Mouse (Mus musculus) hindbrain, embryonic 15.5 days (tissue): ENCODE measurements at regions not wholly inside any gene's neighbourhood (a gene's known extent, or its start where the extent isn't known, plus 50 kb on each side); places are given as distances from the start of the nearest gene placed in this dataset.
"Not testable (repeated sequence)": the region's sequence is repeated elsewhere in the genome, so short reads cannot be mapped to it uniquely, and the experiment has no call there.

Source experiments
- ATAC-seq: fragments of 200-750 bp; cut with Nextera tagmentation; 2 replicates; pipeline ENCODE4 v1.8.0; 2017; ENCODE audit warnings: low read depth, moderate number of reproducible peaks, moderate TSS enrichment; ENCODE audit not compliant: low FRiP score
- H3K27ac ChIP-seq: fragments of 300-500 bp; sonication (generic); replicated peaks from 2 replicates; pipeline ENCODE4 v1.5.1; 2015; ENCODE audit warnings: mild to moderate bottlenecking, inconsistent platforms
- H3K27me3 ChIP-seq: fragments of 300-500 bp; sonication (generic); 2 replicates; pipeline ENCODE4 v1.6.1; 2015; ENCODE audit warnings: control low read depth, inconsistent platforms
- H3K36me3 ChIP-seq: fragments of 300-500 bp; sonication (generic); 2 replicates; pipeline ENCODE4 v1.6.1; 2015; ENCODE audit warnings: control low read depth, inconsistent platforms
- H3K4me1 ChIP-seq: fragments of 300-500 bp; sonication (generic); replicated peaks from 2 replicates; pipeline ENCODE4 v1.6.1; 2015; ENCODE audit warnings: control low read depth, inconsistent platforms
- H3K4me2 ChIP-seq: fragments of 300-500 bp; sonication (generic); 2 replicates; pipeline ENCODE4 v1.6.1; 2015; ENCODE audit warnings: moderate library complexity, mild to moderate bottlenecking, inconsistent platforms
- H3K4me3 ChIP-seq: fragments of 300-500 bp; sonication (generic); 2 replicates; pipeline ENCODE4 v1.5.1; 2015; ENCODE audit warnings: mild to moderate bottlenecking, inconsistent platforms
- H3K9ac ChIP-seq: fragments of 300-500 bp; sonication (generic); 2 replicates; pipeline ENCODE4 v1.6.1; 2015; ENCODE audit warnings: inconsistent platforms
- H3K9me3 ChIP-seq: fragments of 300-500 bp; sonication (generic); 2 replicates; pipeline ENCODE4 v1.6.1; 2016; ENCODE audit warnings: control low read depth, inconsistent platforms
- WGBS: fragments of 180-500 bp; shearing (Covaris S2); methylation state at CpG from one replicate; pipeline ENCODE4 v1.1.7; 2015; 5-methylcytosine and 5-hydroxymethylcytosine counted together

DNA sequence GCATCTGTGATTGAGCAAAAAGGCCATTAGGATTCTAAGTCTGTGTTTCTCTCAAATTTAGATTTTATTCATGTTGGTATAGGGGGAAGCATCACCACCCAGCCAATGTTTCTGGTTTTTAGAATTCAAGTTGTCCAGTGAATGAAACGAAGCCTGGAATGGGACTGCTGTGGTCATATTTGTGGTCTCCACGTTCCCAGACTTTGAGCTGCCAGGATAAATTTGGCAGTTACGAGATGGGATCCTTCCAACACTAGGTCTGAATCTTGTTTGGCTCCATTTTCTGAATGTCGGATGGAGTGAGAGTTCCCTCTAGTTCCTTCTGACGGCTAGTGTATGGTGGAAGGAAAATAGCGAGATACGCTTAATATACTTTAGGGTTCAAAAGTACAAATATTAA lies 1014.8 kb downstream of the Adgrl3 start:
- H3K4me2 ChIP-seq: no peak overlapping the region
- ATAC-seq: no peak
- no peaks in the 10 kb centered on the region for H3K27me3 ChIP-seq
- H3K36me3 ChIP-seq: no peaks in the 10 kb centered on the region
- no peak overlapping the region for H3K4me3 ChIP-seq
- no peaks in the 10 kb centered on the region for H3K9me3 ChIP-seq
- H3K9ac ChIP-seq: no peak overlapping the region
- no peak overlapping the region for H3K27ac ChIP-seq
- 89% methylated on average over 7 of the region's 7 CpGs for WGBS
- H3K4me1 ChIP-seq: no peaks in the 10 kb centered on the region

DNA sequence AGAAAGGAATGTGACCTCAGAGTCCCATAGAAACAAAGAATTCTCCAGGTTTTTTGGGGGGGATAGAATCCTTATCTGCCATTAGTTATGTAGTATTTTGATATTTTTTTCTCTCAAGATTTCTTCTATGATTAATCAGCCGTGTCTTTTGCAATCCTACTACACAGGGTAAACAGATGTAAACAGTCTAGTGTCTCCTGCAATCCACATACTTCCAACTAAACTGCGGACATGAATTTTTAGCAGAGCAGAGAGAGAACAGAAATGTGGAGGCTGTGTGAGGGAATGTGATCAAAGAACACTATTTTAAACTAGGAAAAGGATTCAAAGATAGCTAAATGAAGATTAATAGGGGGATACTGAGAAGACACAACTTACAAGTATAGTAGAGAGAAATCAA lies 1026.2 kb downstream of the Adgrl3 start:
- no peaks in the 10 kb centered on the region for H3K9me3 ChIP-seq
- no peak overlapping the region for H3K9ac ChIP-seq
- no peak overlapping the region for H3K27ac ChIP-seq
- ATAC-seq: no peak
- no peaks in the 10 kb centered on the region for H3K27me3 ChIP-seq
- H3K36me3 ChIP-seq: no peaks in the 10 kb centered on the region
- 80% methylated on average over 2 of the region's 2 CpGs for WGBS
- H3K4me3 ChIP-seq: no peak overlapping the region
- H3K4me2 ChIP-seq: no peak overlapping the region
- no peaks in the 10 kb centered on the region for H3K4me1 ChIP-seq

DNA sequence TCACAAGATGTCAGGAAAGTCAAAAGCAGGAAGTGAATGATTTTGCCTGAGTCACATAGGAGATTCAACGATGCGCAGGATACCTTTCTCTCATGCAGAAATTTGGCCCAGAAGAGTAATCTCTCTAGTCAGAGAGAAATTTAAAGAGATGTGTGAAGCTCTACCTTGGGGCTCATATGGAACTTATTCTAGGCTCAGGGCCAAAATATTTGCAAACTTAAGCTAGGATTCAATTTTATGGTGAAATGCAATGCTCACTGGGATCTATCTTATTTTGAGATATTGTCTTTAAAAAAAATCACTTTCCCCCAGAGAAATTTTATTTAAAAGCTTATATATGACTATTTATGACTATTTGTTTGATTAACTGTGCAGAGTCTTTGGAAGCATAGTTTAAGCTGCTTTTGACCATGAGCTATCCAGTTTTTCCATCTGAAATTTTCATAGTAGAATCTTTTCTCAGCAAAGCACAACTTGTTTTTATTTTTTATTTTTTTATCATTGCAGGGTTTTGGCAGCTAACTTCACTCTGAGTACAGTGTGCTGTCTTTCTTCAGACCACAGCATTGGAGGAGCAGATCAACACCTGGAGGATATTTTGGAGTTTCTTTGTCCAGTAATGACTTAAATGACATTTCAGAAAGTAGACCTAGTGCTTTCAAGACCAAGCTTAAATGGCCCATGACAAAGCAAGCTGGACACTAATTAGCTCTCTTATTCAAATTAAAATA lies 1039.3 kb downstream of the Adgrl3 start:
- Histone ChIP-seq H3K4me2 (no peak overlapping the region), H3K36me3 (no peaks in the 10 kb centered on the region), H3K9me3 (no peaks in the 10 kb centered on the region), H3K27ac (no peak overlapping the region), H3K4me3 (no peak overlapping the region), H3K4me1 (no peaks in the 10 kb centered on the region), H3K27me3 (no peaks in the 10 kb centered on the region), H3K9ac (no peak overlapping the region)
- no peak for ATAC-seq
- WGBS: 87% methylated on average over 2 of the region's 2 CpGs

DNA sequence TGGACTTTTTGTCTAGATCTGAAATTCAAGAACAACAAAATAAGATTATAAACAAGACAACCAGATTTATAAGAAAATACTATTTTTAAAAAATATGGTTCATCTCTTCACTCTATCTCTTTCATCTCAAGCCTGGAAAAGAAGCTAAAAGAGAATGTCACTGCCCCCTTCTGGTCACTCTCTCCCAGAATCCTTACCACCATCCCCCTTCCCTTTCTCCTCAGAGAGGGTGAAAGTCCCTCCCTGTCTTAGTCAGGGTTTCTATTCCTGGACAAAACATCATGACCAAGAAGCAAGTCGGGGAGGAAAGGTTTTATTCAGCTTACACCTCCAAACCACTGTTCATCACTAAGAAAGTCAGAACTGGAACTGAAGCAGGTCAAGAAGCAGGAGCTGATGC lies 1040.7 kb downstream of the Adgrl3 start:
- WGBS: 50% methylated on average over 1 of the region's 1 CpGs
- H3K9ac ChIP-seq: no peak overlapping the region
- ATAC-seq: no peak

DNA sequence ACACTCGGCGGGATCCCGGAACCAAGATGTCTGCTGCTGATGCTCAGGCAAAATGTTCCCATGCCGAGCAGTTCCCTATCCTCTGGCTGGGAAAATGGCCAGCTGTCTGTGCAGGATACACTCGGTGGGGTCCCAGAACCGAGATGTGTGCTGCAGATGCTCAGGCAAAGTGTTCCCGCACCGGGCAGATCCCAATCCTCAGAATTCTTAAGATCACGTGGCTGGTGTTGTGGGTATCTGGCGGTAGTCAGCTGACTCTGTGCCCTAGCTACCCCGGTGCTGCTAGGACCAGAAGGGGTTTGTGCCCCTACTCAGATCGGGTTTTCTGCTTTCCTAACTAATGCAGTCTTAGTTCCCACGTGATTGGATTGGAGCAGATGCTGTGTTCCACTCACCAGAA lies 1049.3 kb downstream of the Adgrl3 start:
- not testable (repeated sequence) for H3K27me3 ChIP-seq, H3K4me1 ChIP-seq, H3K4me2 ChIP-seq, H3K27ac ChIP-seq, H3K4me3 ChIP-seq, H3K9ac ChIP-seq, ATAC-seq, H3K9me3 ChIP-seq, H3K36me3 ChIP-seq
- 89% methylated on average over 13 of the region's 13 CpGs for WGBS

More for the DNA sequence above, 1040.7 kb downstream of the Adgrl3 start:
- Histone ChIP-seq H3K4me3 (no peak overlapping the region), H3K4me2 (no peak overlapping the region), H3K9me3 (no peaks in the 10 kb centered on the region), H3K4me1 (no peaks in the 10 kb centered on the region), H3K36me3 (no peaks in the 10 kb centered on the region), H3K27ac (no peak overlapping the region), H3K27me3 (no peaks in the 10 kb centered on the region)

GRCm38 (mm10) chr5:82089401-82089800 lies 1069.5 kb downstream of the Adgrl3 start:
- Histone ChIP-seq H3K9me3 (no peaks in the 10 kb centered on the region), H3K4me1 (no peaks in the 10 kb centered on the region), H3K9ac (no peak overlapping the region), H3K27me3 (no peaks in the 10 kb centered on the region), H3K4me2 (no peak overlapping the region), H3K27ac (no peak overlapping the region), H3K36me3 (no peaks in the 10 kb centered on the region), H3K4me3 (no peak overlapping the region)
- 81% methylated on average over 2 of the region's 2 CpGs for WGBS
- no peak for ATAC-seq

DNA sequence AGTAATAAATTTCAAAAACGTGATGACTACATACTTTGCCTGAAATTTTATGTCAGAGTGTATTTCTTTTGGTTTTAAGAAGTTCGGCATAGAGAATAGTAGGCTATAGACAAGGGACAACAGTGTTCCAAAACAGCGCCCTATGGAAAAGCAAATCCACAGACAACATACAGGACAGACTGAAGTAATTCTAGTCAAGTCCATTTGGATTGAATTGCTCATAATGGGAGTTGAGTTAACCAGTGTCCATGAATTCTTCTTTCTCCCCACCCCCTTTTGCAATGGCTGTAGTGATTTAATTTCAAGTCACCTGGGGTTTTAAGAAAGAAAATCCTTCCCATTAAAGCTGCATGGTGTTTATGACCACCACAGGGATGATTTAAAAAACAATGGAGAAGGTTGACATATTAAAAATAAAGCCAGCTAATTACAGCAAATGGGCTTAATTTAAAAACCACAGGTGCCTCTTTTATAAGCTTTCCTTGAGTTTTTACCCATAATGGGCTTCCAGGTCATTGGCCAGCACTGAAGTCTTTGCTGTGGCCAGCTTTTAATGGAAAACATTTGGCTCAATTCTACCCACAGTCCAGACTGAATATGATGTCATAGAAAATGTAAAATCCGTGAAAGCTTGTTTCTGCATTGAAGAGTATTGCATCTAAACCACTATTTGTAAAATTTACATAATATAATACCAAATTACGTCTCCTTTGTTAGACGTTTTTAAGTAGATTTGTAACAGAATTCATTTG lies 1083.3 kb downstream of the Adgrl3 start:
- H3K4me3 ChIP-seq: no peak overlapping the region
- no peaks in the 10 kb centered on the region for H3K4me1 ChIP-seq
- no peak overlapping the region for H3K9ac ChIP-seq
- ATAC-seq: no peak
- H3K27me3 ChIP-seq: no peaks in the 10 kb centered on the region
- H3K36me3 ChIP-seq: no peaks in the 10 kb centered on the region
- no peak overlapping the region for H3K27ac ChIP-seq
- H3K4me2 ChIP-seq: no peak overlapping the region
- no peaks in the 10 kb centered on the region for H3K9me3 ChIP-seq
- WGBS: 88% methylated on average over 6 of the region's 6 CpGs

GRCm38 (mm10) chr5:82103857-82104256 lies 1083.9 kb downstream of the Adgrl3 start:
- 90% methylated on average over 3 of the region's 3 CpGs for WGBS
- Histone ChIP-seq H3K4me1 (no peaks in the 10 kb centered on the region), H3K36me3 (no peaks in the 10 kb centered on the region), H3K27me3 (no peaks in the 10 kb centered on the region), H3K9me3 (no peaks in the 10 kb centered on the region), H3K4me2 (no peak overlapping the region), H3K9ac (no peak overlapping the region), H3K4me3 (no peak overlapping the region), H3K27ac (no peak overlapping the region)
- ATAC-seq: no peak

- H3K9me3 ChIP-seq: no peaks in the 10 kb centered on the region
- H3K27ac ChIP-seq: no peak overlapping the region
- ATAC-seq: no peak; the same call in 1 of the 2 replicates
- whole genome bisulfite sequencing: 43% methylated on average over 2 of the region's 2 CpGs
- no peaks in the 10 kb centered on the region for H3K36me3 ChIP-seq
- H3K9ac ChIP-seq: no peak overlapping the region
- H3K4me1 ChIP-seq: no peaks in the 10 kb centered on the region
- no peaks in the 10 kb centered on the region for H3K27me3 ChIP-seq
- no peak overlapping the region for H3K4me2 ChIP-seq
- no peak overlapping the region for H3K4me3 ChIP-seq
Observed at GRCm38 (mm10) chr5:82125921-82126459, 1106.1 kb downstream of the Adgrl3 start.

GRCm38 (mm10) chr5:82142063-82142462 lies 1122.1 kb downstream of the Adgrl3 start:
- H3K36me3 ChIP-seq: no peaks in the 10 kb centered on the region
- no peak overlapping the region for H3K4me3 ChIP-seq
- ATAC-seq: no peak
- H3K4me1 ChIP-seq: no peaks in the 10 kb centered on the region
- H3K9ac ChIP-seq: no peak overlapping the region
- 94% methylated on average over 1 of the region's 1 CpGs for WGBS
- no peak overlapping the region for H3K27ac ChIP-seq
- no peaks in the 10 kb centered on the region for H3K27me3 ChIP-seq
- H3K4me2 ChIP-seq: no peak overlapping the region
- H3K9me3 ChIP-seq: no peaks in the 10 kb centered on the region
